Mouse (Mus musculus): ENCODE results near the gene Etl4. TPM values are rescaled to one million over a fixed set of nuclear protein-coding genes. Genes with fewer than 3 reads are reported as not detected.

The Etl4 gene
- polyA plus RNA-seq, 1 experiment from 2014 or later, result 34.4 TPM

- Histone ChIP-seq H3K27ac (ENCODE audit: low read depth, low read length) (no peak overlapping the region), H3K4me3 (ENCODE audit: low read depth, low read length) (no peak overlapping the region), H3K9ac (ENCODE audit: low read length) (no peak overlapping the region), H3K36me3 (ENCODE audit: control insufficient read depth, insufficient read depth, low read length) (no peaks in the 10 kb centered on the region), H3K9me3 (ENCODE audit: control insufficient read depth, low read length) (no peaks in the 10 kb centered on the region), H3K27me3 (ENCODE audit: control insufficient read depth, insufficient read depth, low read length) (no peaks in the 10 kb centered on the region), H3K4me1 (replicated peaks; ENCODE audit: control insufficient read depth, insufficient read depth, low read length) (no peaks in the 10 kb centered on the region), H3K4me2 (ENCODE audit: low read depth, low read length, severe bottlenecking) (no peak overlapping the region)
- 93% methylated on average over 4 of the region's 4 CpGs for WGBS
- DNase-seq (ENCODE audit: low spot score), result no peak
- no peak for ATAC-seq (replicated peaks; ENCODE audit: low FRiP score)
Measured at GRCm38 (mm10) chr2:20538871-20539270, 629.3 kb downstream of the Etl4 start.

DNA sequence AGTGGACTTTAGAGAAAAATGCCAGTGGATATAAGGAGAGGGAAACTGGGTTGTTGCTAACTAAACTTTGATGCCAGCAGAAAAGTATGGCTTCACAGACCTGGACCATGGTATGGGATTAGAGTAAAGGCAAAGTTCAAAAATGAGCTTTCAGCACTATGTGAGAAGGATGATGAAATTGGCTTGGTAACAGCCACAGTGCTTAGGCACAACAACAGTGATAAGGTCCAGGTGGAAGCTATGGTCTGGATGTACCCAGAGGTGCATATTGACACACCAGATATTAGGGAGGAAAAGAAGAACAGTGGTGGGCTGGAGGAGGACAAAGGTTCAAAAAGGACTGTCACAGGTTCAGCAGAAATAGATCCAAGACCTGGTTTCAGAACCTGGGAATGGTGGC, 631.7 kb downstream of the Etl4 start:
- H3K4me1 ChIP-seq (replicated peaks; ENCODE audit: control insufficient read depth, insufficient read depth, low read length), result no peaks in the 10 kb centered on the region
- H3K27me3 ChIP-seq (ENCODE audit: control insufficient read depth, insufficient read depth, low read length), result no peaks in the 10 kb centered on the region
- ATAC-seq (replicated peaks; ENCODE audit: low FRiP score) (no peak), DNase-seq (ENCODE audit: low spot score) (no peak)
- H3K36me3 ChIP-seq (ENCODE audit: control insufficient read depth, insufficient read depth, low read length), result no peaks in the 10 kb centered on the region
- H3K4me2 ChIP-seq (ENCODE audit: low read depth, low read length, severe bottlenecking), result no peak overlapping the region
- H3K27ac ChIP-seq (ENCODE audit: low read depth, low read length), result no peak overlapping the region
- H3K9ac ChIP-seq (ENCODE audit: low read length), result no peak overlapping the region
- H3K9me3 ChIP-seq (ENCODE audit: control insufficient read depth, low read length), result no peaks in the 10 kb centered on the region
- H3K4me3 ChIP-seq (ENCODE audit: low read depth, low read length), result no peak overlapping the region

GRCm38 (mm10) chr2:20542286-20542685, 632.7 kb downstream of the Etl4 start:
- Histone ChIP-seq H3K4me1 (replicated peaks; ENCODE audit: control insufficient read depth, insufficient read depth, low read length) (peaks cover 8% of the 10 kb centered on the region), H3K27me3 (ENCODE audit: control insufficient read depth, insufficient read depth, low read length) (no peaks in the 10 kb centered on the region), H3K27ac (ENCODE audit: low read depth, low read length) (no peak overlapping the region), H3K4me3 (ENCODE audit: low read depth, low read length) (no peak overlapping the region), H3K36me3 (ENCODE audit: control insufficient read depth, insufficient read depth, low read length) (no peaks in the 10 kb centered on the region), H3K9ac (ENCODE audit: low read length) (no peak overlapping the region), H3K4me2 (ENCODE audit: low read depth, low read length, severe bottlenecking) (no peak overlapping the region), H3K9me3 (ENCODE audit: control insufficient read depth, low read length) (no peaks in the 10 kb centered on the region)
- 90% methylated on average over 7 of the region's 7 CpGs for WGBS
- DNase-seq (ENCODE audit: low spot score) (no peak), ATAC-seq (replicated peaks; ENCODE audit: low FRiP score) (no peak)

GRCm38 (mm10) chr2:20545624-20546023, 636.0 kb downstream of the Etl4 start:
- 0 out of 2 replicates have a peak, but pooled peaks have one; percentile 4 for ATAC-seq (replicated peaks; ENCODE audit: low FRiP score)
- 28% methylated on average over 2 of the region's 2 CpGs for WGBS
- peaks cover 11% of the 10 kb centered on the region for H3K4me1 ChIP-seq (replicated peaks; ENCODE audit: control insufficient read depth, insufficient read depth, low read length)

DNA sequence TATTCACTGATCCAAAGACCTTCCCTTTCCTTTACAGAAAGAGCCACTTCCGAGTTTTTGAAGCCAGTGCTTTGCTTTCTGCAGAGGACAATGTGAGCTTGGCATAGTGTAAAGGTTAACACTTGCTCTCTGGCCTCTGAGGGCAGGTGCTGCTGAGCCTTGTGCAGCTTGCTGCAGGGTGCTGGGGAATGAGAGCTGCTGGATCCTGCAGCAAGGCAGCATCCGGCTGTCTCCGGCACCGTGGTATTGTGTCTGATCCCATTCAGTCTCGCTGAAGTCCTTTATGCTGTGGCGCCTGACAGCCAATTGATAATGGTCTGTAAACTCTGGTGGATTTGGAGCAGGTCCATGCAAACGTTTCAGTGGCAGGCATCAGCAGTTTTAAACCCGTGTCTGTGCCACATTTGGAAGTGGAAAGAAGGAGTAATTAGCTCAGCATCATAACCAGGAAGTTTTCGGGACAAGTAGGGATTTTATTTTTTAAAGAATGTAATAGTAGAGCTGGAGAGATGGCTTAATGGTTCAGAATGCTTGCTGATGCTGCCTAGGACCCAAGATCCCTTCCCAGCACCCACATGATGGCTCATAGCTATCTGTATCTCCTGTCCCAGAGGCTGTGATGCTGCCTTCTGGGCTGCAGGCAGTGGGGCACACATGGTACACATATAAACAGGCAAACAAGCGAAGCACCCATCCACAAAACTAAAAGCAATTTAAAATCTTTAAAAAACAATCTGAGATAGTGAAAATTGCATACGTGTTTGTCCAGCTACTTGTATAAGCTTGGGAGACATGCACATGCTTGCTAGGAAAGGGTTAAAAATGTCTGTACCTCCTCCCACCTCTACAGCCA, 637.1 kb downstream of the Etl4 start:
- Histone ChIP-seq H3K4me1 (replicated peaks; ENCODE audit: control insufficient read depth, insufficient read depth, low read length) (peaks cover 11% of the 10 kb centered on the region), H3K9ac (ENCODE audit: low read length) (peak overlapping the region; percentile 20; the same call in 1 of the 2 replicates), H3K27ac (ENCODE audit: low read depth, low read length) (peak overlapping the region; percentile 64), H3K4me3 (ENCODE audit: low read depth, low read length) (no peak overlapping the region), H3K4me2 (ENCODE audit: low read depth, low read length, severe bottlenecking) (peak overlapping the region; percentile 46; the same call in 1 of the 2 replicates), H3K9me3 (ENCODE audit: control insufficient read depth, low read length) (no peaks in the 10 kb centered on the region), H3K27me3 (ENCODE audit: control insufficient read depth, insufficient read depth, low read length) (no peaks in the 10 kb centered on the region), H3K36me3 (ENCODE audit: control insufficient read depth, insufficient read depth, low read length) (no peaks in the 10 kb centered on the region)
- ATAC-seq (replicated peaks; ENCODE audit: low FRiP score) (peak; percentile 57), DNase-seq (ENCODE audit: low spot score) (peak; percentile 57)
- WGBS, result 7% methylated on average over 11 of the region's 11 CpGs

More at GRCm38 (mm10) chr2:20545624-20546023, 636.0 kb downstream of the Etl4 start:
- Histone ChIP-seq H3K9ac (ENCODE audit: low read length) (no peak overlapping the region), H3K27ac (ENCODE audit: low read depth, low read length) (no peak overlapping the region), H3K27me3 (ENCODE audit: control insufficient read depth, insufficient read depth, low read length) (no peaks in the 10 kb centered on the region), H3K4me2 (ENCODE audit: low read depth, low read length, severe bottlenecking) (no peak overlapping the region), H3K4me3 (ENCODE audit: low read depth, low read length) (no peak overlapping the region), H3K36me3 (ENCODE audit: control insufficient read depth, insufficient read depth, low read length) (no peaks in the 10 kb centered on the region), H3K9me3 (ENCODE audit: control insufficient read depth, low read length) (no peaks in the 10 kb centered on the region)
- DNase-seq (ENCODE audit: low spot score), result no peak

DNA sequence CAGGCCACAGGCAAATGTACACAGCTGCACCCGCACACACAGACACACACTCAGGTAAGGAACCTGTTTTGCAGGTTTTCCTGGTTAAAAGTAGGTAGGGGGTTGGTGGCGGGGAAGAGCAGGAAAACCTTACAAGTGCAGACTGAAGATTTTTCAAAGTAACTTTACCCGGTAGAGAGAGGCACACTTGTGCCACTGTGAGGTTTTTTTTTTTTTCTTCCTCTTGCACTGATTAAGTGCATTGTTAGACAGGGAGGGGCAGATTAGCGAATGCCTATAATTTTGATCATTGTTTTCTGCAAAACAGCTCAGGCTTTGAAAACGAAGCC, 637.7 kb downstream of the Etl4 start:
- H3K4me2 ChIP-seq (ENCODE audit: low read depth, low read length, severe bottlenecking), result peak overlapping the region; percentile 46
- peak overlapping the region; percentile 63 for H3K27ac ChIP-seq (ENCODE audit: low read depth, low read length)
- H3K9ac ChIP-seq (ENCODE audit: low read length), result no peak overlapping the region; the same call in 1 of the 2 replicates
- no peaks in the 10 kb centered on the region for H3K36me3 ChIP-seq (ENCODE audit: control insufficient read depth, insufficient read depth, low read length)
- ATAC-seq (replicated peaks; ENCODE audit: low FRiP score), result peak; percentile 34
- H3K27me3 ChIP-seq (ENCODE audit: control insufficient read depth, insufficient read depth, low read length), result no peaks in the 10 kb centered on the region
- peaks cover 11% of the 10 kb centered on the region for H3K4me1 ChIP-seq (replicated peaks; ENCODE audit: control insufficient read depth, insufficient read depth, low read length)
- DNase-seq (ENCODE audit: low spot score), result no peak
- WGBS, result 5% methylated on average over 5 of the region's 5 CpGs
- peak overlapping the region; percentile 19; the same call in 1 of the 2 replicates for H3K4me3 ChIP-seq (ENCODE audit: low read depth, low read length)
- no peaks in the 10 kb centered on the region for H3K9me3 ChIP-seq (ENCODE audit: control insufficient read depth, low read length)

- Histone ChIP-seq H3K4me2 (ENCODE audit: low read depth, low read length, severe bottlenecking) (peak overlapping the region; percentile 46), H3K9ac (ENCODE audit: low read length) (no peak overlapping the region; the same call in 1 of the 2 replicates), H3K9me3 (ENCODE audit: control insufficient read depth, low read length) (no peaks in the 10 kb centered on the region), H3K27me3 (ENCODE audit: control insufficient read depth, insufficient read depth, low read length) (no peaks in the 10 kb centered on the region), H3K36me3 (ENCODE audit: control insufficient read depth, insufficient read depth, low read length) (no peaks in the 10 kb centered on the region), H3K4me1 (replicated peaks; ENCODE audit: control insufficient read depth, insufficient read depth, low read length) (peaks cover 11% of the 10 kb centered on the region), H3K27ac (ENCODE audit: low read depth, low read length) (peak overlapping the region; percentile 63), H3K4me3 (ENCODE audit: low read depth, low read length) (peak overlapping the region; percentile 19)
- ATAC-seq (replicated peaks; ENCODE audit: low FRiP score) (peak; percentile 65), DNase-seq (ENCODE audit: low spot score) (no peak)
- 10% methylated on average over 18 of the region's 18 CpGs for WGBS
Measured at GRCm38 (mm10) chr2:20547686-20548624, 638.4 kb downstream of the Etl4 start.

GRCm38 (mm10) chr2:20549065-20549464, 639.5 kb downstream of the Etl4 start:
- peak overlapping the region; percentile 46; the same call in 1 of the 2 replicates for H3K4me2 ChIP-seq (ENCODE audit: low read depth, low read length, severe bottlenecking)
- no peak overlapping the region for H3K27ac ChIP-seq (ENCODE audit: low read depth, low read length)
- 11% methylated on average over 5 of the region's 5 CpGs for WGBS
- no peak for ATAC-seq (replicated peaks; ENCODE audit: low FRiP score)
- H3K9ac ChIP-seq (ENCODE audit: low read length), result no peak overlapping the region
- peaks cover 11% of the 10 kb centered on the region for H3K4me1 ChIP-seq (replicated peaks; ENCODE audit: control insufficient read depth, insufficient read depth, low read length)
- H3K4me3 ChIP-seq (ENCODE audit: low read depth, low read length), result no peak overlapping the region
- no peaks in the 10 kb centered on the region for H3K27me3 ChIP-seq (ENCODE audit: control insufficient read depth, insufficient read depth, low read length)
- H3K36me3 ChIP-seq (ENCODE audit: control insufficient read depth, insufficient read depth, low read length), result no peaks in the 10 kb centered on the region
- no peaks in the 10 kb centered on the region for H3K9me3 ChIP-seq (ENCODE audit: control insufficient read depth, low read length)
- DNase-seq (ENCODE audit: low spot score), result no peak

Data from forebrain, embryonic 11.5 days (tissue).